Mouse (Mus musculus) testis, adult 2 months (tissue): Measurements from ENCODE around the gene Ddi2. TPM values are rescaled to one million over a fixed set of nuclear protein-coding genes. Genes with fewer than 3 reads are reported as not detected.

Experiments used
- H3K27ac ChIP-seq: fragments of 200-500 bp; 2 replicates; pipeline ENCODE4 v1.5.1; 2012; ENCODE audit warnings: low read depth, low read length; ENCODE audit not compliant: control insufficient read depth, insufficient read depth
- H3K27me3 ChIP-seq: fragments of 200-500 bp; 2 replicates; pipeline ENCODE4 v1.6.1; 2012; ENCODE audit warnings: mild to moderate bottlenecking, low read length, moderate library complexity; ENCODE audit not compliant: control insufficient read depth, insufficient read depth
- H3K36me3 ChIP-seq: fragments of 200-500 bp; 2 replicates; pipeline ENCODE4 v1.6.1; 2012; ENCODE audit warnings: mild to moderate bottlenecking, low read length; ENCODE audit not compliant: control insufficient read depth, insufficient read depth
- H3K4me1 ChIP-seq: fragments of 200-500 bp; 2 replicates; pipeline ENCODE4 v1.6.1; 2012; ENCODE audit warnings: low read length; ENCODE audit not compliant: control insufficient read depth, insufficient read depth
- H3K4me3 ChIP-seq: fragments of 200-500 bp; 2 replicates; pipeline ENCODE4 v1.5.1; 2012; ENCODE audit warnings: low read depth, mild to moderate bottlenecking, low read length, moderate library complexity, mixed read lengths; ENCODE audit not compliant: control insufficient read depth
- CTCF ChIP-seq: fragments of 200-500 bp; IDR thresholded peaks from 2 replicates; pipeline ENCODE4 v1.5.1; 2012; ENCODE audit warnings: low read depth, mild to moderate bottlenecking, inconsistent platforms, low read length, moderate library complexity; ENCODE audit not compliant: control insufficient read depth, insufficient read depth, insufficient replicate concordance
- POLR2A ChIP-seq: fragments of 200-500 bp; IDR thresholded peaks from 2 replicates; pipeline ENCODE4 v1.6.1; 2012; ENCODE audit warnings: low read depth, mild to moderate bottlenecking, inconsistent platforms, low read length, moderate library complexity; ENCODE audit not compliant: control insufficient read depth
- polyA plus RNA-seq: library from polyadenylated mRNA; depleted of rRNA; stranded (reverse); fragments of >200 nt; gene quantifications from 2 replicates; pipeline ENCODE4 v1.2.3, GENCODE M21; 2012

Ddi2 gene
- polyA plus RNA-seq, 1 experiment = 5.2 TPM

DNA sequence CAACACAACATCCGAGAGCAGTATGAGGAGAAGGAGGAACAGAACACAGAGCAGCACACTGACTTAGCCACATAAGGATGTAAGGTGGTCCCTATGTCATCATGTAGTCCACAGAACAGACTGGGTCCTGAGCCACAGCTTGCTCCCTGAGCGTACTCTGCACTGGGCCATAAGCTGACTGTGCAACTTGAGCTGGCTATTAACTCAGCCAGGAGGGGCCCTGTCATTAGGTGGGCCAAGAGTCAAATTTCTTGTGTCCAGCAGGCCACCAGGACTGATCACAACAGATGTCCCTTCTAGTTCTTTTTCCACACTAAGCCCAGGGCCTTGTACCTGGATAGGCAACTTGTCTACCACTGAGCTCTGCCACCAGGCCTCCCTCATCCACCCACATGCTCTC, 8.2 kb downstream of the Ddi2 start:
- Histone ChIP-seq H3K27me3 (no peaks in the 10 kb centered on the region), H3K4me1 (no peaks in the 10 kb centered on the region), H3K4me3 (no peak overlapping the region), H3K36me3 (peaks cover 3% of the 10 kb centered on the region), H3K27ac (no peak overlapping the region)
- no peak for TF ChIP-seq CTCF
- TF ChIP-seq POLR2A = no peak

DNA sequence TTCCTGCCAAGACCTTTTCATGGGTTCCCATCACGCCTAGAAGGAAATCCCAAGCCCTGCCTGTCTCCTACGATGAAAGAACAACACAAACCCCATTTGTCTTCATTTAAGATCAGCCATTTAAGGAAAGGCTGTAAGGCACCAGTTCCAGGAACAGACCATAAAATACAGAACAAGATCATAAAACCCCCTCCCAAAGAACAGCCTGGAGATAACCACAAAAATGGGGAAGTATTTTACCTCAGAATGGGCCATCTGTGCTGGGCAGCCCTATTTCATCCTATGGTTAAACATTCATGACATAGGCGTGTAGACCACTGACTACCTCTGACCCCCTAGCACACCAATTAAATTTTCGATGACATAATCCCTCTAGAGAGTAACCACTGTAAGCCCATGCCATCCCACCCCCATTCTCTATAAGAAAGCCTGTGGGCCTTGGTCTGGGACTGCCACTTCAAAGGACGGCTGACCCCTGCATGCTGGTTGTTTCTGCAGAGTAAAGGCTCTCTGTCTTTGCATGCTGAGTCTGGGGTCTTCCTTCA, 9.5 kb downstream of the Ddi2 start:
- TF ChIP-seq POLR2A = no peak
- no peak for TF ChIP-seq CTCF
- peaks cover 3% of the 10 kb centered on the region for H3K36me3 ChIP-seq
- no peaks in the 10 kb centered on the region for H3K4me1 ChIP-seq
- no peak overlapping the region for H3K27ac ChIP-seq
- H3K4me3 ChIP-seq = no peak overlapping the region
- H3K27me3 ChIP-seq = no peaks in the 10 kb centered on the region

- Histone ChIP-seq H3K27ac (no peak overlapping the region), H3K4me3 (no peak overlapping the region), H3K4me1 (no peaks in the 10 kb centered on the region), H3K36me3 (peaks cover 3% of the 10 kb centered on the region), H3K27me3 (no peaks in the 10 kb centered on the region)
- TF ChIP-seq CTCF (no peak), POLR2A (no peak)
These were observed 12.0 kb downstream of the Ddi2 start for GRCm38 (mm10) chr4:141711250-141711649.

GRCm38 (mm10) chr4:141708971-141709370, 14.2 kb downstream of the Ddi2 start:
- Histone ChIP-seq H3K4me3 (no peak overlapping the region), H3K27me3 (no peaks in the 10 kb centered on the region), H3K36me3 (peaks cover 6% of the 10 kb centered on the region), H3K27ac (no peak overlapping the region), H3K4me1 (no peaks in the 10 kb centered on the region)
- TF ChIP-seq CTCF (no peak), POLR2A (no peak)

DNA sequence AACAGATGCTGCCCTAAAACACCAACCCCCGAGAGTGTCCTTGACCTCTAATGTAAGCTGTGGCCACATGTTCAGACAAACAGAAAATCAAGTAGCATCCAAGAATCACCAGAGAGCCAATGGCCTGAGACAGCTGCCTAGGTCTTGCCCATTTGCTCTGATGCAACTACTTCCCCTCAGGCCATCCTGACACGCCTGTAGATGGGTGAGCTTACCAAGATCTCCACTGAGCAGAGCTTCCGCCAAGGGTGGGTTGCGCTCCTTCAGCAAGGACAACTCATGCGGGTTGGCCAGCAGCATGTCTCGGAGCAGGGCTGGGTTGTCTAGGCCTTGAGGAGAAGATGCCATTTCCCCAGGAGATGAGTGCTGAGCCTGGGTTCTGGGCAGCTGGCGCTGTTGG, 15.2 kb downstream of the Ddi2 start:
- H3K27me3 ChIP-seq = no peaks in the 10 kb centered on the region
- H3K36me3 ChIP-seq = peaks cover 6% of the 10 kb centered on the region
- no peak overlapping the region for H3K27ac ChIP-seq
- H3K4me1 ChIP-seq = no peaks in the 10 kb centered on the region
- TF ChIP-seq POLR2A (no peak), CTCF (no peak)
- H3K4me3 ChIP-seq = no peak overlapping the region

- Histone ChIP-seq H3K27ac (no peak overlapping the region), H3K27me3 (no peaks in the 10 kb centered on the region), H3K4me3 (no peak overlapping the region), H3K36me3 (peaks cover 4% of the 10 kb centered on the region), H3K4me1 (no peaks in the 10 kb centered on the region)
- no peak for TF ChIP-seq POLR2A
- TF ChIP-seq CTCF = no peak
These were observed 17.9 kb downstream of the Ddi2 start for GRCm38 (mm10) chr4:141705331-141705730.

DNA sequence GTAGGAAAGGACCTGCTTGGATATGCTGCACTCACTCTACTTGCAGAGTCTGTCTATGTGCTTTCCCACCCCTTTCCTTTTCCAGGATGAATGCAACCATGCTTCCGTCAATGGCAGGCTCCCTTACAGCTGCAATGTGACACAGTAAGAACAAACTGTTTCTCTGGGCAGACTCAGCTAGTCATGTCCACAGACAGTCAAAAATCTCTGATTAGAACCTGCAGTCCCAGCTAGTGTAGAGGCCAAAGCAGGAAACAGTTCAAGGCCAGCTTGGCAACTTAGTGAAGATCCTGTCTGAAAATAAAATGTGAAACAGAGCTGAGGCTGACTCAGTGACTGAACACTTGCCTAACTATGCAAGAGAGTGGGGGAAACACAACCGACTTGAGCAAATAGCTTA, 18.6 kb downstream of the Ddi2 start:
- H3K36me3 ChIP-seq = peaks cover 4% of the 10 kb centered on the region
- H3K4me1 ChIP-seq = no peaks in the 10 kb centered on the region
- no peak for TF ChIP-seq CTCF
- no peak for TF ChIP-seq POLR2A
- H3K27me3 ChIP-seq = no peaks in the 10 kb centered on the region
- H3K27ac ChIP-seq = no peak overlapping the region
- H3K4me3 ChIP-seq = no peak overlapping the region

DNA sequence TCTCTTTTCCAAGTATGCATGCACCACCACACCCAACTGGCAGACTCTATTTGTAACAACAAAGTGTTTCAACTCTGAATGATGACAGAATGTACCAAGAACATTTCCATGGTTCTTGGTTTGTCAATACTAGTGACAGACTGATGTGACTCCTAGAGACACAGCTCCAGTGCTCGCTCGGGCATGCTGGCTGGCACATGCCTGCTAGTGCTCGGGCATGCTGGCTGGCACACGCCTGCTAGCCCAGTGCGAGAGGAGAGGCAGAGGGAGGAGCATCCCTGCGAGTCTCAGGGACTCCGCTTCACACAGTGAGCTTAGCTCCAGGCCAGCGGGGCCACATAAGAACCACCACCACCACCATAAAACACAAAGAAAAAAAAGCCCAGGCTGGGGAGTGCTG, 28.5 kb downstream of the Ddi2 start:
- H3K36me3 ChIP-seq = peaks cover 1% of the 10 kb centered on the region
- TF ChIP-seq POLR2A = no peak
- no peak for TF ChIP-seq CTCF
- H3K4me3 ChIP-seq = no peak overlapping the region
- no peaks in the 10 kb centered on the region for H3K4me1 ChIP-seq
- no peaks in the 10 kb centered on the region for H3K27me3 ChIP-seq
- no peak overlapping the region for H3K27ac ChIP-seq
